8 mouse cellular contexts compared by ENCODE assay signal in genomic region chr1:172408996-172409395, GRCm38 (mm10). TPM values are rescaled to one million over a fixed set of nuclear protein-coding genes. Genes with fewer than 3 reads are reported as not detected.
DNase-seq lines count a peak whose midpoint lies in the region.

No protein-coding gene starts in this region.

- DNase-seq in cerebellum, adult 8-10 months, result peak; percentile 24
- no peak for DNase-seq in cerebellum, adult 11 months
- peak; percentile 33 for DNase-seq in left cerebral cortex, adult 11 months (ENCODE audit: low spot score)
- no peak for DNase-seq in left cerebral cortex, adult 9 months (ENCODE audit: low spot score in 2 of 2)
- peak; percentile 86 for DNase-seq in MN1 (ENCODE audit: low spot score)
- peak; percentile 70 for DNase-seq in induced T-regulatory cell, adult 2 months (ENCODE audit: low read depth)
- no peak for DNase-seq in adrenal gland, adult 18-20 months (ENCODE audit: low spot score in 2 of 2)
- no peak for DNase-seq in spleen, adult 12 weeks (ENCODE audit: low spot score)

RNA-seq across cellular contexts. Expression of gene Pigm, which starts 32.6 kb away (rescaled TPM):
- total RNA-seq in adrenal gland, adult 18-20 months (2021), result 10 to 100 TPM in 1 of 2 experiments, 1 to 10 TPM in 1; 9.3 to 11.5 TPM

Comparison
In these comparisons a context has a peak if more than half of its experiments do, and no peak if none do; other contexts are left out.
1. DNase-seq: peak in cerebellum, adult 8-10 months (single experiment), left cerebral cortex, adult 11 months (single experiment), MN1 (single experiment) and induced T-regulatory cell, adult 2 months (single experiment); none in cerebellum, adult 11 months (single experiment), left cerebral cortex, adult 9 months (0 of 2), adrenal gland, adult 18-20 months (0 of 2) and spleen, adult 12 weeks (single experiment).